Mouse (Mus musculus) left cerebral cortex, postnatal 4 days (tissue): ENCODE measurements around the gene AC124502.3. TPM values are rescaled to one million over a fixed set of nuclear protein-coding genes. Genes with fewer than 3 reads are reported as not detected.
"Not testable (repeated sequence)": the region's sequence is repeated elsewhere in the genome, so short reads cannot be mapped to it uniquely, and the experiment has no call there.

Experiments used
- DNase-seq: peaks from one replicate; pipeline ENCODE4 v3.0.0-alpha.2; 2022
- intact Hi-C: fragments of 180-260 bp; cut with DNase I; formaldehyde crosslinking; loops from one replicate; pipeline ENCODE4 v1.15.1; 2025
- total RNA-seq, 2 experiments: library from RNA; stranded (reverse); gene quantifications; 2 replicates each; pipeline ENCODE4 v1.2.3; 2021

The AC124502.3 gene
- 1 to 10 TPM; 5.3 to 5.5 TPM for total RNA-seq

GRCm38 (mm10) chr19:5038709-5039156, at the start of gene AC124502.3, which contains the start of gene B4gat1:
Gene AC124502.3, plus strand, starts transcription at chr19:5038891.
Gene B4gat1, plus strand, starts transcription at chr19:5038826.
- DNase-seq, result peak; percentile 95
- intact Hi-C loops, result no loop called here

DNA sequence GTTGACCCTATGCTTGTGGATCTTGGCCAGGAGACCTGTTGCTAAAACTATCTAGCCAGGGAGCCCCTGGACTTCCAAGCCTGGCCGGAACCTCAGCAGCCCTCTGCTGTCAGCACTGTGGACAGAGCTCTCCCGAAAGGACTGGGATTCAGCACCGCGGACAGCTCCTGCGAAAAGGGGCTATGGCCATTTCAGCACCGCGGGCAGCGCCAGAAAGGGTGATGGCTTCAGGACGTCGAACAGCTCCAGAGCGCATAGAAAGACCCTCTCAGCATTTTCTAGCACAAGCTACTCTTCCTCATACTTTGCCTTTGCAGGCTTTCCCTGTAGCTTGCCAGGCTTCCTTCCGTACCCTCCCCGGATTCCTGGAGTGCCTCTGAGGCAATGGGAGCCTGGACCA, 49.7 kb upstream of the AC124502.3 start:
- peak; percentile 80 for DNase-seq

GRCm38 (mm10) chr19:4989434-4990255, 49.0 kb upstream of the AC124502.3 start:
- intact Hi-C loops, result no loop called here

More for the DNA sequence above, 49.7 kb upstream of the AC124502.3 start:
- intact Hi-C loops, result no loop called here

GRCm38 (mm10) chr19:4990256-4990625, 48.5 kb upstream of the AC124502.3 start, which contains the start of gene Npas4:
Gene Npas4, minus strand, starts transcription at chr19:4990316.
- peak; percentile 63 for DNase-seq
- intact Hi-C loops, result no loop called here

More at GRCm38 (mm10) chr19:4989434-4990255, 49.0 kb upstream of the AC124502.3 start:
- DNase-seq, result peak; percentile 84

- DNase-seq, result peak; percentile 61
- intact Hi-C loops, result no loop called here
Measured at GRCm38 (mm10) chr19:4990716-4991115, 48.0 kb upstream of the AC124502.3 start.

DNA sequence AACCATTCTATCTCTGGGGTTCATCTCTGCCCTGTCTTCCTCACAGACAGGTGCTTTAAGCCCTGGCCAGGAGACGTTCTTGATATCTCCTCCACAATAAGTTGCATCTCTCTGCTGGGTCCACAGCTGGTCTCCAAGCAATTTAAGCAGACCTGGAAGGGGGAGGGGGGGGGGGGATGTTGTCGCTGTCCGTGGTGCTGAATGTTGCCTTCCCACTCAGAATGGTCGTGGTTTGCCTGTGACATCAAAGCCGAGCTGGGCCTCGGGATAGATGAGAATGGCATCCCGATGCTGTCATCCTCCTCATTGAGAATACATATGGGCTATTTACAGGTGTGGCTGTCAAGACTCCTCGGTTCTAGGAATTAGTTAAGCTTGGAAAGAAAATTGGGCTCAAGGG, 46.3 kb upstream of the AC124502.3 start:
- intact Hi-C loops, result no loop called here
- DNase-seq, result no peak

DNA sequence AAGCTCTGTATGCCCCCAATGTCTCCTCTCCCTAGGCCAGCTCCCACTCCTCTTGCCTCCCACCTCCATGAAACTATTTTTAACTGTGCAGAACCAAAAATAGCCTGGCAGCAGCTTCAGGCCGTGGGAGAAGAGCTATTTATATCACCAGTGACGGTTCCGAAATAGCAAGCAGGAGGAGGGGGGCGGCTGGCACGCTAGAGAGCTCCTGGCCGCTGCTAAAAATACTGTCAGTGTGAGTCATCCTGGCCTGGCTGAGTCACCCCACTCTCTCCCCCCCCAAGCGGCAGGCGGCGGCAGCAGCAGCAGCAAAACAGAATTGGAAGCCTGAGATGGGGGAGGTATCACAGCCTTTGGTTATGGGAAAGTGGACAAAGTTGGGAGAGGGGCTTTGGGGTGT, 45.8 kb upstream of the AC124502.3 start:
- intact Hi-C loops, result no loop called here
- peak; percentile 69 for DNase-seq

DNA sequence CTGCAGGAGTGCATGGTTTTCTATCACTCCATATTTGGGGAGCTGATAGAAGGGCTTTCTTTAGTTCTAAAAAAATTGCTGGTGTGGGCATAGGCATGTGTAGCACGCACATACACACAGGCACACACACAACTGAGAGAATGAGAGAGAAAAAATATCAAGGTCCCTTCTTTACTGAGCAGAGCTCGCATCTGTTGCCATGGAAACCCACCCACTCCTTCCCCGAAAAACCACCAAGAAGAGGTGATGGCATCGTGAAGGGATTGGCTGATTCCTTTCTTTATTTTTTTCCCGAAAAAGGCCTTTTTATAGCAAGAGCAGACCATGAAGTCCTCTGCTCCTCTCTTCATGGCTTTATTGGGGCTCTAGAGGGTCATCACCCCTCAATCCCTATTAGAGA, 44.6 kb upstream of the AC124502.3 start:
- DNase-seq, result no peak
- intact Hi-C loops, result no loop called here

GRCm38 (mm10) chr19:4999445-5000140, 39.1 kb upstream of the AC124502.3 start:
- intact Hi-C loops, result no loop called here
- DNase-seq, result no peak

DNA sequence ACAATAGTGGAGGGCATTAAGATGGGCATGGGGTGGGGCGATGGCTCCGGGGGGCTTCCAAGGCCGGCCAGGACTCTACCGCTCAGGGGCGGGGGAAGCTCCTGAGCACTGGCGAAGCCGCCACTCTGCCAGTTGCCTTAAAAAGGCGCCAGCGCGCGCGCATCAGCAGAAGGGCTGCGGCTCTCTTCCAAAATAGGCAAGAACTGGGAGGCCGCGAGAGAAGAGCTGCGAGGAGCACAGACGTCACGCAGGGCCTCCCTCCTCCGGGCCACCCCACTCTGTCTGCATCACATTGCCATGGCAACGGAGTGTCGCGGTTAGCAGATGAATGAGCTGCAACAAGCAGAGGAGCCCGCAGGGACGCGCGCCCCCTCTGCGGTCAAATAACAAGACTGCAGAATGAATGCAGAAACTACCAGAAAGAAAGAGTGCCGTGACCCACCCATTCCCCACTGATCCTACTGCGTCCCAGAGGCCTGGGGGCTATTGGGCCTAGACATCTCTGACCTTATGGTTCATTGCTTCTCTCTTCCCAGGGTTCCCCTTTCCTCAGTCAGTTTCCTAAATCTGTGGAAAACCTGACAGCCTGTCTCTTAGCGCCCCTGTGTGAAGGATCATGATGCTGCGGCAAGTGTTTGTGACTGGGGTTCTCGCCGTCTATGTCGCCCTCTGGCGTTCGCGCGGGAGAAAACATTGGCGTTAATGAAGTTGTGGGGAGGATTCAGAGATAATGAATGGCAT, 36.9 kb upstream of the AC124502.3 start:
- peak; percentile 89 for DNase-seq
- intact Hi-C loops, result loop anchor here (1.0 kb wide), 1 partner anchor 21 kb away; no protein-coding TSS in a partner anchor

GRCm38 (mm10) chr19:5003644-5004043, 35.0 kb upstream of the AC124502.3 start:
- DNase-seq, intact Hi-C loops: not testable (repeated sequence)

DNA sequence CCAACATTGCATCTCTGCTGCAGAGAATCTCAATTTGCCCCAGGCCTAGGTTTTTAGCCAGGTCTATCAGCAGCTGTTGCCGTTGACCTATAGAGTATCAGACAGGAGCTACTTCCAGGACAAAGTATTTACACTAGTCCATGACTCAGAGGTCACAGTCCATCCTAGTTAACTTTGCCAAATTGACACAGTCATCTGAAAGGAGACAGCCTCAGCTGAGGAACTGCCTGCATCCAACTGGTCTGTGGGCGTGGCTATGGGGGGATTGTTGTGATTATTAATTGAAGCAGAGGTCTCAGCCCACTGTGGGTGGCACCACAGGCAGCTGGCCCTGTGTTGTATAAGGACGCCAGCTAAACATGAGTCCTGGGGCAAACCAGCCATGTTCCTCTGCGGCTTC, 33.8 kb upstream of the AC124502.3 start:
- intact Hi-C loops, result no loop called here

DNA sequence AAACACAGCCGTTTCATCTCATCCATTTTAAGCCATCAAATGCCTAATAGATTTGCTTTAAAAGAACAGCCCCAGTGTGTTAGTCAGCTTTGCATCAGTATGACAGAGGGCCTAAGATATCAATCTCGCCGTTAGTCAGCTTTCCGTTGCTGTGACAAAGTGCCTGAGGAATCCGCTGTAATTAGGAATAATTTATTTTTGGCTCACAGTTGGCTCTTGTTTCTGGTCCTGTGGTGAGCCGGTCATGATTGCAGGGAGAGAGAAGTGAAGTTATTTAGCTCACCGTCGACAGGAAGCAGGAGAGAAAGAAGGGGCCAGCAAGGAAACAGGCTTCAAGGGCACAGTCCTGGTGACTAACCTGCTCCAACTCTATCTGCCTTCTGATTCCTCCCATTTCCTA, 25.6 kb upstream of the AC124502.3 start:
- DNase-seq, result no peak
- intact Hi-C loops, result no loop called here

More for the DNA sequence above, 33.8 kb upstream of the AC124502.3 start:
- DNase-seq, result no peak

- DNase-seq, result peak; percentile 22
Measured at GRCm38 (mm10) chr19:5014961-5015398, 23.7 kb upstream of the AC124502.3 start.

DNA sequence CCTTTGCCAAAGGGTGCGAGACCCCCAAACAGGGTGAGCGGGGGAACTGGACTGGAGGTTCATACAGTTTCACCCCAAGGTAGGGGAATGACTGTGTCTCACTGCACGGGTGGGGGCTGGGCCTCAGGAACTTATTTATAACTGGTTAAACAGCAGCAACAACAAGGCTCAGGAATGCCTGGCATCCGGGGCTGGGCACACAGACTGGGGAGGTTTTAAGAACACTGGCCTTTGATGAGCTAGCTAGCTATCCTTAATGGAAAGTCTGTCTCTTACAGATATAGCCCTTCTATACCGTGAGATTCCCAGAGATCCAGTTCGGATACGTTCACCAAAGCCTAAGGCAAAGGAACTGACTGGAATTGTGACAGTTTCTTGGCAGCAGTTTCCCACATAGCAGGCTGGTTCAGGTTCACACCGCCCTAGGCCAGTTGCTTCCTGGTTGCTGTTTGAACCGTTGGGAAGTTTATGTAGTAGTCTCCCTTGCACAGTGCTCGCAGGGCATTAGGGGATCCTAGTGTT, 22.4 kb upstream of the AC124502.3 start:
- intact Hi-C loops, result no loop called here
- DNase-seq, result no peak

More at GRCm38 (mm10) chr19:5014961-5015398, 23.7 kb upstream of the AC124502.3 start:
- intact Hi-C loops, result no loop called here

DNA sequence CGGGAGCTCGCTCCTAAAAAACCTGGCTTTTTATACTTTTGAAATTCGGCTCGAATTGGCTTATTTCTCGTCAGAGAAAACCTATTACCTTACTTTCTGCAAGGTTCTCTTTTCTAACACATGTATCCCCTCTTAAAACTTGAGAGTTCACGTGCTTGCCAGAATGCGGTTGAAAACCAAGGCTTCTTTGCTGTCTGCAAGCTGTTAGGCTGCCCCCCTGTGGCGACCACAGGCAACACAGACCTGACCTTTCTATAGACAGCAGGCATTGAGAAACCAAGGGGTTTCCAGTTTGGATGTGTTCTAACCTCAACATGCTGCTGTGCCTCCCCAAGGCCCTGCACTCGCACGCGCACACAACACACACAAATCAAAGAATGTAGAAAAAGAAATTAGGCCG, 21.9 kb upstream of the AC124502.3 start:
- intact Hi-C loops, result no loop called here

DNA sequence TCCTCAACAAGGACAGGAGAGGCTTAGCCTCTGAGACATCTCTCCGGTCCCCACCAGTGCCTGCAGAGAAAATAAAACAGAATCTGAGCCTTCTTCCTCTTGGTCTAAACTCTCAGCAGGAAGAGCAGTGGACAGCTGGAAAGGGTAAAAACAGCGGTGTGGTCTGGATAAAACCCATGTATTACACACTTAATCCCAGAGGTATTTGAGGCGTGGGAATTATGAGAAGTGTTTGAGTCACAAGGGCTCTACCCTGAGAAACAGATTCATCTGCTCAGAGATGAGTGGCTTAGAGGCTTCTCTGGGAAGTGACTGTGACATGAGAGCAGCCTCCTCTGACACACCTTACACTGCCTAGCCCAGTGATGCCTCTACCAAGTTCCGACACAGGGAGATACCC, 21.1 kb upstream of the AC124502.3 start:
- no peak for DNase-seq
- intact Hi-C loops, result no loop called here

More for the DNA sequence above, 21.9 kb upstream of the AC124502.3 start:
- DNase-seq, result peak; percentile 83

GRCm38 (mm10) chr19:5018191-5018590, 20.5 kb upstream of the AC124502.3 start:
- intact Hi-C loops, result no loop called here
- no peak for DNase-seq

DNA sequence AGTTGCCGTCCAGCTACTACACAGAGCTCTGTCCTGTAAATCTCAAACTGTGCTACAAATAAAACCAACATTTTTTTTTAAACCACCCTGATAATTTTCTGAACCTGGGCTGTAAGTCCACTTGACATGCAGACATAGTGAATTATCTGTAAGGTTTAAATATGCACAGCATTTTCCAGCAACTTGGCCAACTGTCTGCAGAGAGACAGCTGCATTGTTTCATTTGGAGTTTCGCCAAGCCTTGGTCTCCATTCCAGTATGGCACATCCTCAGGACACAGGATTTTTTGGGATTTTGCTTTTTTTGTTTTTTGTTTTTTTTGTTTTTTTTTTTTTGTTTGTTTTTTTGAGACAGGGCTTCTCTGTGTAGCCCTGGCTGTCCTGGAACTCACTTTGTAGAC, 17.3 kb upstream of the AC124502.3 start:
- peak; percentile 48 for DNase-seq
- intact Hi-C loops, result no loop called here
